Mouse (Mus musculus) hematopoietic stem cell, adult 5-6 weeks (primary cell): ENCODE results near the gene Tgfa. TPM values are rescaled to one million over a fixed set of nuclear protein-coding genes. Genes with fewer than 3 reads are reported as not detected.

ENCODE experiments used
- ATAC-seq, 2 experiments: fragments of 125-278 bp in 1 of 2; replicated peaks in 1 of 2; 2 replicates each; pipeline ENCODE4 v1.8.0; 2016 to 2017; ENCODE audit warnings: inconsistent platforms in 2 of 2, mild to moderate bottlenecking in 2 of 2, moderate number of reproducible peaks in 2 of 2, low read depth in 1 of 2, moderate TSS enrichment in 1 of 2; ENCODE audit not compliant: low FRiP score in 2 of 2, poor library complexity in 2 of 2, severe bottlenecking in 2 of 2, insufficient read depth in 1 of 2, low TSS enrichment in 1 of 2
- total RNA-seq: library from RNA; stranded (forward); fragments of 172-1452, 232-1000 nt; gene quantifications from 2 replicates; pipeline ENCODE4 v1.2.3, GENCODE M21; 2017

Tgfa gene
- total RNA-seq, 1 experiment from 2014 or later: 0.25 TPM

DNA sequence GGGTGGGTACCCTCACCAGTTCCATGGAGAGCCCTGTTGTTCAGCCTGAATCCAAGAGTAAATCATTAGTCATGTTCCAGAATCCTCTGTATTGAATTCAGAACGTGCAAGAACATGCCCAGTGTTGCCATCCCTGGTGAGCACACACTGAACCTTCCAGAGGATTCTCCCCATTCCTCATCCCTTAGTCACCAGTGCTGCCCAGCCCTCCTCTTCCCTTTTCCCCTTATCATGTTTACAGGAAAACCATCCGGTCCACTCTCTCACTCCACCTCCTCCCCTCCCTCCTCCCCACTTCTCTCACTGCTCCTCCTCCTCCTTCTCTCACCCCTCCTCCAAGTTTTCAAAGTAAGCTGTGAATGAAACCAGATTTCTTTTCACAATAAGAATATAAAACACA lies 14.4 kb upstream of the Tgfa start:
- ATAC-seq: no peak

DNA sequence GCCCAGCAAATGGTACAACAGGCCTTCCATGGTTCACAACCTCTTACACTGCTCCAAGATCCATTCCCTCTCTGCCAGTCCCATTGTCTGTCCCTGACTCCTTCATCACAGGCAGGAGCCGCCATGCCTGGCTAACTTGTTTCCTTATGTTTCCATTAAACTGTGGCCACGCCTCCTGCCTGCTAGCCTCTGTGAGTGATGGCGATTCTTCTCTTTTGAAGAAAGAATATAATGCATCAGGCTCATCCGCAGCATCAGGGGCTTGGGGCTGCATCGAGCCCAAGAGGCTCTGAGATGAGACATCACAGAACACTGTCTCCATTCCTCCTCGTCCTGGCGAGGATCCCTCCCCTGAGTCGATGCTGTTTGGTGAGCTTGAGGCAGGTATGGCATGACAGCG lies 13.0 kb upstream of the Tgfa start:
- no peak for ATAC-seq

DNA sequence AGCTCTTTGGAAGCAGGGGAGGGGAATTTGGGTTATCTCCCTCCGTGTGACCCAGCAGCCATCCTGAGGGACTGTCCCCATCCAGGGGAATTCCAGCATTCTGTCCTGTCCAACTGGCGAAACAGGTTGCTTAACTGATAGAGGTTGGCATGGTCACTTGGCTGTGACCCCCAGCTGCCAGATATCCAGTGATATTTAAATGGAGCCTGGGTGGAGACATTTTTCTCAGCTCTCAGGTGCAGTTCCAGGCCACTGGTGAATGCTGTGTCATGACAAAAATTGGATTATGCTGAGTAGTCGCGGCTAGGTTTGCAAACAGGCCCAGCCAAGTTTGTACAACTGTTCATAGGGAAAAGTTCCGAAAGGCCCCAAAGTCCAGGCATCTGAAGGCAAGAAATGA lies 12.4 kb upstream of the Tgfa start:
- no peak for ATAC-seq

DNA sequence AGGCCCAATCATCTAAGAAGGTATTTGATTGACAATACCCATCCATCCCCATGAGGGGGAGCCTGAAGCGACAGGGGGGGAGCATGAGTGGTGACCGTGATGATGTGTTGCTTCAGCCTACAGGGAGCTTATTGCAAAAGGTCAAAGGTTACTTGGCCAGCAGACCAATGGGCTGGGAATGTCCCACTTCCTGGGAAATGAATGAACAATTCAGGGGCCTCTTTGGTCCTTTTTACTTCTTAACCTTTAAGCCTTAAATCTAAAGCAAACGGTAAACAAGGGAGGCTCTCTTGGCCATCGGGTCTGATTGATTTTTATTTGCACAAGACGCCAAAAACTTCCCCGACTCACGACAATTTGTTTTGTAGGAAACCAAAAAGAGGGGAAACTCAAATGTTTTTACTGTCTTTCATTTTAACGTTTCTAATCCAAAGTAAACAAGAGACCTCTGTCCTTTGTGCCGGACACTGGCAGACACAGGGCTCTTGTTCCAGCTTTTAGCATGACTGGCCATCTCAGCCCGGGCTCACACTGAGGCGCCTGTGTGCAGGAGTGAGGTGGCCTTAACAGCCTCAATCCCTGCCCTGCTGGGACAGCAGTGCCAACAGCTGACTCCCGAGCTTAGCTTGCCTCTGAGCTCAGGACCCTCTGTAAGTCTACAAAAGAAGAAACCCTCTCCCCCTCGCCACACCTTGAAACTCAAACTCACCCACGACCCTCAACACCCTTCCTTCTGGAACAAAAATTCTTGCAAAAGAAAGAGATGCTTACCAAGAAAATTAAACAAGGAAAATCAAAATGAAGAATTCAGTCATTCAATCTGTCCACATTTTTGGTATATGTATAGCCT lies 8.7 kb upstream of the Tgfa start:
- ATAC-seq: no peak

DNA sequence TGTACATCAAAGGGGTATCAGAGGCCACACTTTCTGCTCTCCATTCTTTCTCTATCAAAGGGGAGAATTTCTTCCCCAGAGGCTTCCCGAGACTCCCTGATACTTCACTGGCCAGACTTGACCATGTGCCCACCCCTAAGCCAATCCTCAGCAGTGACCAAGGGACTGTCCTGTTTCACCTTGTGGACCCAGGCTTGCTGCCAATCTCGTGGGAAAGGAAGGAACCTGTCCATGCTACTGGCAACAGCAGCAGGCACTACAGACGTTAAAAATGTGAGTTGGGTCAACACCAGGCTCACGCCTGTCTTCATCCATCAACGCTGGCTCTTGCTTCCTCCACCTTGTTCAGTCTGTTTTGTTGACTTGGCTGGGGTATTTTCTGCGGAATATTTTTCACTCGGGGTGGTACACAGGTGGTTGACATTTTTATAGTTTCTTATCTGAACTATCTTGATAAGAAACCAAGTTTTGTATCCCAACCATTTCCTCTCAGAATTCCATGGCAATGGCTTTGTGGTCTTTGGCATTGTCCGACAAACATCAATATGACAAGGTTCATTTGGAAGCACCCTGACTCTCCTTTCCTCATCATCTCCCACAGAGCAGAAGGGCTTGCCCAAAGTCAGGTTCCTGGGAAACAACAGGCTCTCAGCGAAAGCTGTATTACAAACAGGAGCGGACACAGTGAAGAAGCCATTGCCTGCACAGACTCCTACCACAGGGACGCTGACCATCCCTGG lies 6.1 kb upstream of the Tgfa start:
- ATAC-seq: no peak

DNA sequence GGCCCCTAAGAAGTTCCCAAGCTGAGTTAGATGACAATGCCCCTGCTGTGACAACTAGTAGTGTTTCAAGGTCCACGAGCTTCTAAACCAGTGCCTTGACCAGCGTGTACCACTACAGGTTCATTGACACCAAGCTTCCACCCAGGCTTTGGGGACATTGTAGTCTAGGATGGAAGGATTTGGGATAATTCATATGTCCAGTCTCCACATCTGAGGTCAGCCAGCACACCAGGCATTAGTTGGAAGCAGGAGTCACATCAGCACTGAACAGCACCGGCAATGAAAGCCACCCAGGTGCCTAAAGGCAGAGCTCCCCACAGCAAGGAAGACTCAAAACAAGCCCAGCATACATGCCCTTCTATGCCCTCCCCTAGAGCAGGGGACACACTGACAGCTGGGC lies 4.4 kb upstream of the Tgfa start:
- no peak for ATAC-seq

DNA sequence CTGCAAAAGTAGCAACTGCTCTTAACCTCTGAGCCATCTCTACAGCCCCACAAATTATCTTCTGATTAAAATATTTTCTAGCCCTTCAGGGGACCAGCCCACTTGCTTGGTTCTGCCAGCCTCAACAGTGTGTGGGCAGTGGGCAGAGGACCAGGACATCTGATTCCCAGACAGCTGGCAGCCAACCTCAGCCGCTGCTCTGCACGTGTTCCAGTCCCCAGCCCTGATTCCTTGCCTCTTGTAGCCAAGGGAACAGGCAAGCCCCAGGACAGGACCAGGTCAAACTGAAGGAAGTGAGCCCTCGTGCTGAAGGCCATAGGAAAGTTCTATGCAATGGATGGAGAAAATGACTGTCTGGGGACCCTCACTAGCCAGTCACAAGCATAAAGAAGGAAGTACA lies 2.0 kb upstream of the Tgfa start:
- no peak for ATAC-seq

DNA sequence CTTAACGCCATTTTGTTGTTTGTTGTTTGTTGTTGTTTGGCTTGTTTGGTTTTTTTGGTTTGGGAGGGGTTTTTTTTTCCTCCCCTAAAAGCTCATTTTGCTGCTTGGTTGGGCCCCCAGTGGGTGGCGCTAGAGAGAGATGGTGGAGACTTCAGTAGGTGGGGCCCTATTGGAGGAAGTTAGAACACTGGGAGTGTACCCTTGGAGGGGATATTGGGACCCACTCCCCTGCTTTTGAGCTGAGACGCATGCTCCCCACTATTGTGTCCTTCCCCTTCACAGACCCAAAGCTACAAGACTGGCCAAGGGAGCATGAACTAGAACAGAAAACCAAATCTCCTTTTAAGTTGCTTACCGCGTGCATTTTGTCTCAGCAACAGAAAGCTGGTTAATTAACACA lies 1.1 kb upstream of the Tgfa start:
- no peak for ATAC-seq

DNA sequence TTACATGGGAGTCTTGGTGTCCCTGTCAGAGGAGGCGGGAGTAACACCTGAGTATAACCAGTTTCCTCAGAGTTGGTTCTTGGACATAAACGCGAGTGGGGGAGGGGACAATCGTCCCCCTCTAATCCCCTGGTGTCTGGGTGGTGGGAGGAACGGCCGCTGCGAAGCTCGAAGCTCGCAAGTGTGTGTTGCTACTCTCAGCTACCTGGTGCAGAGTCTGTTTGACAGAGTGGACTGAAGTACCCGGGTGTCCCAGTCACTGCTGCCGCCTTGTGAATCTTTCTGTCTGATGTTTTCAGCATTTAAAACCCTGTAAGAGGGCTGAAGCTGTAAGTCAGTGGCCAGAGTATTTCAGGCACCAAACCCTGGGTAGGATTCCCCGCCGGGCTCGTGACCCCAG lies 1.0 kb downstream of the Tgfa start:
- no peak for ATAC-seq

DNA sequence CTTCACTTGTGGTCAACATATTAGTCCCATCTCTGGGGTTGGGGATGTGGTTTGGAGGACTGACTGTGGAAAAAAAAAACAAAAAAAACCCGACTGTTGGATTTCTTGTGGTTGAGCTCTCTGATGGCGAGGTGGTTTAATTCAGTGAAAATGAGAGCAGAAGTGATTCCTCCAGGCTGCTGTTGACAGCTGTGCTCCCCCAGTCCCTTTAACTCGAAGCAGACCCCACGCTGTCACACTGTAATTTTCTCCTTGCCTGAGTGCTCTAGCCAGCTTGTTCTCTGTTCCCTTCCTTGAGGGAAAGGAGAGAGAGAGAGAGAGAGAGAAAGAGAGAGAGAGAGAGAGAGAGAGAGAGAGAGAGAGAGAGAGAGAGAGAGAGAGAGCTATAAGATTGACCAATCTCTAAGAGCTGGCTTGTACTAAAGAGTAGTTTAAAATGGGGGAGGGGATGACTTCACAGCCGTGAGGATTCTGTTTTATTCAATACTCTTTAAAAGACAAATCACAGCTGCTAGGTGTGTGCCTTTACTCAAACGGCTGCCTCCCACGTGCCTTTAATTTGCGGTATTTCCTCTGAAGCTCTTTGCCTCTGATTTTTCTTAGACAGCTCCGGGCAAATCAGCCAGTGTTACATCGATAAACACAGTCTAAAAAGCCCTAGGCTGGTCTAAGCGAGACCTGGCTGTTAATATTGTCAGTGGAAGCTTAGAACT lies 2.3 kb downstream of the Tgfa start:
- ATAC-seq: peak in 1 of 2 experiments; percentile 44; a peak in 1 of 4 replicates

DNA sequence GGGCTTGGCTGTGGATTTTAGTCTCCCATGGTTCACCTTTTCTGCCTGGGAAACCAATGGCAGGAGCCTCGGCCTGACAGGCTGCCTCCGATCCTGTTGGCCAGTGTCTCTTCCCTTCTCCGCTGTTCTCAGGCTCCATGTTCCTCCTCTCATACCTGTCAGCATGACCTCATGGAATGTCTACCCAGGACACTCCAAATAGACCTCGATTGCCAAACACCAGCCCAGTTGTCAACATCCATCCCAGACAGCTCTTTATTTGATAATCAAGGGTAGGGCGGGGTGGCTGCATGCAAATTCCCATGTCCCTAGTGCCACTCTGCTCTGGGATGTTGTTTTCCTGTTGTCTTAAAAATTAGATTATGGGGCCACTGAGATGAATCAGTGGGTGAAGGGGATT lies 5.9 kb downstream of the Tgfa start:
- no peak for ATAC-seq

DNA sequence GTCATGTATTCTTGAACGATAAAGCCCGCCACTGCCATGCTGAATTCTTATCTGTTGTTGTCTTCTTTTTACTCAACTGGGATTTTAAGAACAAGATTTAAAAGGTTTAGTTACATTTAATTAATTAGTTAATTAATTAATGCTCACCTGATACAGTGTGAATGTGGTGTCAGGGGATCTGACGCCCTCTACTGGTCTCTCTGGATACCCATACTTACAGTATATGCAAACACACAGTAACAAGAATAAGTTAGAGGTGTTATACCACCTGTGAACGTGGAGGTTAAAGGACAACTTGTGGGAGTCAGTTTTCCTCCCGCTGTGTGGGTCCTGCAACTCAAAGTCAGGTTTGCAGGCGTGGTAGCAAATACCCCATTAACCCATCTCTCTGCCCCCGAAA lies 8.1 kb downstream of the Tgfa start:
- ATAC-seq: no peak

DNA sequence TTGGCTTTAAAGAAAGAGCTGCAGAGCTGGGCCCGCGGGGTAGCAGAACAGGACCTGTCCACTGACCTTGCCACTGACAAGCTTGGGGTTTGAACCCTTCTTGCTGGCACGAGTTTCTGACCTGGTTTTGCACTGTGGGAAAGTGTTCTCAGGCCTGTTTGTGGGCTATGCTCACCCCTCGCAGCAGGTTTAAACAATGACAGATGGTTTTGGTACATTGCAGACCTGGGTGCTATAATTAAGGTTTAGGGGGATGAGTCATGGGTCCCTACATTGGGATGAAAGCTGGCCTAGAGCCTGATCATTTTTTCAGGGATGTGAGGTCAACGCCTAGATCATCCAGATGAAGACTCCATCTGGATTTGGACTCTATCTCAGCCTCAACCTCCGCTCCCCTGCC lies 11.0 kb downstream of the Tgfa start:
- no peak for ATAC-seq

DNA sequence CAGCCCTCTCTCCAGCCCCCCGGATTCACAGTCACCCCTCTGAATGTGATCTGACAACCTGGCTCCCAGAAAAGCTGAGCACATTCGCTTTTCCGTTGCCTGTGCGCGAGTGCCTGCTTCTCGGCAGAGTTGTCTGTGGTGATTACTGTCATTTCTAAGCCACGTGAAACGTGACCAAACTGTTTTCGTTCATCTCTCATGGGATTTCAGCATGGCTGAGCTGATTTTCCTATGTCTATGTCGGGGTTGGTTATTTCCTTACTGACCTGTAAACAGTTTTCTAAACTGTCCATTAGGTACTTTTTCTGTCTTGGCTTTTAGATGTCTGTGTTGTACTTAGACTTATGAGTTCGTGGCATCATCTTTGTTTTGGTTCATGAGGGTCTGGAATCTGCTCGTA lies 12.0 kb downstream of the Tgfa start:
- no peak for ATAC-seq

DNA sequence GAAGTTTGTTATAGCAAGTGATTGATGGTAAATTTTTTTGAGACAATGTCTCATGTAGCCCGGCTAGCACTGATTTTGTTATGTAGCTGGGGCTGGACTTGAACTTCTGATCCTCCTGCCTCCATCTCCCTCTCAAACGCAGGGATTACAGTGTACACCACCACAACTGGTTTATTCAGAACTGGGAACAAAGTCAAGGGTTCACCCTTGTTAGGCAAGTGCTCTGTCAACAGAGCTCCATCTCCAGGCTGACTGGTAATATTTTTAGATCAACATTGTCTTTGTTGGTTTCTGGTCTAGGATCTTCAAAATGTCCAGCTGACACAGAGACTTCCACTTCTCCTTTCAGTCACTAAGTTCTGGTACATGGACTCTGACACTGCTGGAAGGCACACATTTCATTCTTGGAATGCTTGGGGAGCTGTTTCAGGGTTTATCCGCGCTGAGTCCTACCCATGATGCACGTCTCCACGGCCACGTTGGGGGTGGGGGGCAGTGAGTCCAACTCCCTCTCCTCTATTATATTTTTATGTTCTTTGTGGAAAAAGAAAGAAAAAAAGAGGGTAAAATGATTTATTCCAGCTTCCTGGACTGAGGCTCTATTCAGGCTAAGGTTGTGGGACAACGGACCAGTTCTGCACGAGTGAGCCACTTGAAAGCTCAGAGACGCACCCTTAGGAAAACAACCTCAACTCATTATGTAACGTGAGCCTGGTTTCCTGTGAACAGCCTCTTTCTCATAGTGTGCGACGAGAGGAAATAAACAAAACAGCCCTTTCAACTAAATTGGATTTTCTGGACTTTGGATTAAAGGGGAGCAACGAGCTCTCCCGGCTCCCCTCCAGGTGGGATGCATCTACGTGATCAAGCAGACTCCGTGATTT lies 14.4 kb downstream of the Tgfa start:
- ATAC-seq: no peak

DNA sequence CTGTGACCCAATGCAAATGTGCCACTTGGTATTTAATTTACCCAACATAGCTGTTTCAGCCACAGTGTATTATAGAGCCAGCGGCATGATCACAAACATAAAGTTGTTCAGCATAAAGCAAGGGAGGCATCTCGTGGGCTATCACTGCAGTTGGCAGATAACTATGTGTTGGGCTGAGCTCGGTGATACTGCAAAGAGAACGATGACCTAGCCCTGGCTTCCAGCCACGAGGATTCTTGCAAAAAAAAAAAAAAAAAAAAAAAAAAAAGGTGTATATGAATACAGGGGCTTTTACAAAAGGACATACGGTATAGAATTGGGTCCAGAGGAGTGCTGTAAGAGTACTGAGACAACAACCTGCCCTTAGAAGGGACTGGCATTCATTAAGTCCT lies 15.0 kb downstream of the Tgfa start:
- no peak for ATAC-seq

DNA sequence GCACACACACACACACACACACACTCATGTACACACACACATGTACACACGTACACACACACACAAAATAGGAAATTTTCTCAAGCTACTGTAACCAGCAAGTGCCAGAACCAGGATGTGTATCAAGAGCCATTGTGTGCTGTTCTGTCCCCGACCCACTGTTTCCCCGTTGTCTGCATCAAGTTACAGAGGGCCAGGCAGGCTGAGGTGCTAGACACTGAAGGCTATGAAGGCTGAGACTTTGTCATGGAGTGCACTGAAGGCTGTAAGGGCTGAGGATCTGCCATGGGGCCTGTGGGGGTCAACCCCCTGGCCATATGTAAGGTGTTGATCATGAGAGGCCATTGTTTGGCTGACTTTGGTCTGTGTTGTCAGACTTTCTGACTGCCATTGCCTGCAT lies 15.6 kb downstream of the Tgfa start:
- ATAC-seq: no peak
